Mouse (Mus musculus) forebrain, embryonic 15.5 days (tissue): ENCODE data around the gene Pdyn. TPM values are rescaled to one million over a fixed set of nuclear protein-coding genes. Genes with fewer than 3 reads are reported as not detected.
A peak's percentile ranks its signal among the peaks of the same experiment; 100 is the strongest.

ENCODE experiments used
- ATAC-seq: fragments of 200-750 bp; cut with Nextera tagmentation; replicated peaks from 2 replicates; pipeline ENCODE4 v1.8.0; 2017; ENCODE audit warnings: mild to moderate bottlenecking, moderate TSS enrichment, moderate library complexity
- H3K27ac ChIP-seq: fragments of 300-500 bp; sonication (generic); replicated peaks from 2 replicates; pipeline ENCODE4 v1.5.1; 2015; ENCODE audit warnings: mild to moderate bottlenecking, inconsistent platforms
- H3K27me3 ChIP-seq: fragments of 300-500 bp; sonication (generic); 2 replicates; pipeline ENCODE4 v1.6.1; 2015; ENCODE audit warnings: inconsistent platforms
- H3K36me3 ChIP-seq: fragments of 300-500 bp; sonication (generic); 2 replicates; pipeline ENCODE4 v1.6.1; 2015; ENCODE audit warnings: mild to moderate bottlenecking, inconsistent platforms
- H3K4me1 ChIP-seq: fragments of 300-500 bp; sonication (generic); 2 replicates; pipeline ENCODE4 v1.6.1; 2015; ENCODE audit warnings: inconsistent platforms
- H3K4me2 ChIP-seq: fragments of 300-500 bp; sonication (generic); replicated peaks from 2 replicates; pipeline ENCODE4 v1.6.1; 2015; ENCODE audit warnings: mild to moderate bottlenecking, inconsistent platforms
- H3K4me3 ChIP-seq: fragments of 300-500 bp; sonication (generic); 2 replicates; pipeline ENCODE4 v1.5.1; 2015; ENCODE audit warnings: mild to moderate bottlenecking, inconsistent platforms
- H3K9ac ChIP-seq: fragments of 300-500 bp; sonication (generic); replicated peaks from 2 replicates; pipeline ENCODE4 v1.6.1; 2015; ENCODE audit warnings: mild to moderate bottlenecking, inconsistent platforms
- H3K9me3 ChIP-seq: fragments of 300-500 bp; sonication (generic); 2 replicates; pipeline ENCODE4 v1.6.1; 2016; ENCODE audit warnings: inconsistent platforms
- WGBS: fragments of 180-500 bp; shearing (Covaris S2); methylation state at CpG from one replicate; pipeline ENCODE4 v1.1.7; 2015; ENCODE audit warnings: mixed read lengths; 5-methylcytosine and 5-hydroxymethylcytosine counted together
- polyA plus RNA-seq: library from polyadenylated mRNA; unstranded; fragments of >200 nt; fragmentation: Nextera tagmentation; extraction: Ambion mirVana; gene quantifications from 2 replicates; pipeline ENCODE4 v1.2.1, GENCODE M21; 2015

Pdyn gene
- polyA plus RNA-seq, result 4.5 and 6.4 TPM in 2 replicates

DNA sequence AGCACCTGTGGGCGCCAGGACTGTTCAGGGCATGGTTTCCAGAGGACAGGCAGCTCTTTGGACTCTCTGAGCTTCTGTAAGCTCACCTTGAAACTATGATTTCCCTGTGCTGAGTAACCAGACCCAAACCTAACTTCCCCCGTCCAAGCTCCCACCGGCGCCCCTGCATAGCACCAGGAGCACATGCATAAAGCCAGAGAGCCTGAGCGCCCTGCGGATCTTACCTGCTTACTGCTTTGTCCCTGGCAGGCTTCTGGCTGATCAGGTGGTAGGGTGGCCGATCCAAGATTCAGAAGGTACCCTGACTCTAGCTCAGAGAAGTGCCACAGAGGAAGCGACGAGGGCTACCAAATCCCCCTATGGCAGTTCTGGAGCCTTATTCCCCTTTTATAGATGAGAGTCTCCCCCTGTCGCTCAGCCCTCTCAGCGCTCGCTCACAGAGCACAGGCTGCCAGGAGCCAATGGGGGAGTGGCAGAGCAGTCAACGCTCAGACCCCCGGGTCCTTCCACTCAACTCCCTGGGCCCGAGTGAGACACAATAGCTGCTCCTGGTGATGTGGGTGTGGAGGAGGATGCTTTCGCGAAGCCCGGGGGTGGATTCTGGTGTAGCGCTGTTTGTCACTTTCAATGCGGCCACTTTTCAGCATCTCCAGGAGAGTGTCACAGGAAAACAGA is at the start of gene Pdyn:
Pdyn (minus strand) TSS at position 361 of the 675 bp plus-strand sequence.
- peak within 1 kb of the TSS; percentile 41 for H3K9ac ChIP-seq
- 3% methylated on average over 20 of the region's 20 CpGs for WGBS
- H3K27ac ChIP-seq, result no peak within 1 kb of the TSS
- ATAC-seq, result peak; percentile 77
- 0 out of 2 replicates have a peak, but pooled peaks cover 5% of the 10 kb centered on the region for H3K27me3 ChIP-seq
- H3K4me1 ChIP-seq, result peaks cover 21% of the 10 kb centered on the region
- H3K36me3 ChIP-seq, result no peaks in the 10 kb centered on the region
- peak within 1 kb of the TSS; percentile 52 for H3K4me2 ChIP-seq
- no peaks in the 10 kb centered on the region for H3K9me3 ChIP-seq
- peak within 1 kb of the TSS; percentile 37 for H3K4me3 ChIP-seq

DNA sequence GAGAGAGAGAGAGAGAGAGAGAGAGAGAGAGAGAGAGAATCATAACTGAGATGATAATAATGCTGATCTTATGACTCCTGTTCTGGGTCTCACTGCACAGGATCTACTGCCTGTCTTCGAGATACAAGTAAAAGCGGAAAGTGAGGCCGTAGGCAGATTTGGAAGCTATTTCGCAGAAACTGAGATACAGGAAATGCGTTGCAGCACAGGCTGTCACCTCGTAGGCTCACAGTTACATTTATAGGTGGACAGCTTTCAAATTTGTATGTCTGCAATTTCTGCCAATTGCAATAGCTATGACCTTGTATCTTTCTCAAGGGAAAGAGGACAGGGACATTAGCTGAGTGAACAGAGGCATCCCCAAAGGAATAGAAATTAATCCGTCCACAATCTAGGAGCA is 42.4 kb upstream of the Pdyn start:
- no peaks in the 10 kb centered on the region for H3K4me1 ChIP-seq
- no peak overlapping the region for H3K4me3 ChIP-seq
- no peaks in the 10 kb centered on the region for H3K9me3 ChIP-seq
- no peak for ATAC-seq
- H3K9ac ChIP-seq, result no peak overlapping the region
- no peaks in the 10 kb centered on the region for H3K27me3 ChIP-seq
- H3K4me2 ChIP-seq, result no peak overlapping the region
- H3K27ac ChIP-seq, result no peak overlapping the region
- 91% methylated on average over 7 of the region's 7 CpGs for WGBS
- H3K36me3 ChIP-seq, result no peaks in the 10 kb centered on the region

GRCm38 (mm10) chr2:129740515-129740914 is 40.9 kb upstream of the Pdyn start:
- Histone ChIP-seq H3K36me3 (no peaks in the 10 kb centered on the region), H3K9me3 (no peaks in the 10 kb centered on the region), H3K27me3 (no peaks in the 10 kb centered on the region), H3K27ac (no peak overlapping the region), H3K4me1 (no peaks in the 10 kb centered on the region), H3K4me2 (no peak overlapping the region), H3K9ac (no peak overlapping the region), H3K4me3 (no peak overlapping the region)
- no peak for ATAC-seq
- 86% methylated on average over 3 of the region's 3 CpGs for WGBS

DNA sequence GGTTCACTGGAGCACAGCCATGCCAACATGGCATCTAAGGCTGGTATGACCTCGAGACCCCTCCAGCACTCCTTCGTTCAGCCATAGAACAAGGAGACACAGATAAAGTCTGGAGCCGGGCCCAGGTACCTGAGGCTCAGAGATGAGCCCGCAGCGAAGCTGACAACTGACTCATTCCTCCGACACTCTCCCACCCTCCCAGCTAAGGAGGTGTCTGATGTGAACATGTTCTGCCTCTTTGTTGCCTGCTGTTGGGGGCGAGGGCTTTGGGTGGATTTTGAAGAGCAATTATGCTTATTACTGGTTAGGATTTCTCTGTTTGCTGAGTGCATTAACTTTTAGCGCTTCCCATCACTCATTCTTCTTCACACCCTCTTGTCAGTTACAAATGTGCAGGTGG is 34.4 kb upstream of the Pdyn start:
- Histone ChIP-seq H3K4me2 (no peak overlapping the region), H3K36me3 (no peaks in the 10 kb centered on the region), H3K27ac (no peak overlapping the region), H3K9me3 (no peaks in the 10 kb centered on the region), H3K9ac (no peak overlapping the region), H3K27me3 (no peaks in the 10 kb centered on the region), H3K4me1 (no peaks in the 10 kb centered on the region), H3K4me3 (no peak overlapping the region)
- ATAC-seq, result no peak
- WGBS, result 82% methylated on average over 8 of the region's 8 CpGs

- Histone ChIP-seq H3K9ac (no peak overlapping the region), H3K9me3 (no peaks in the 10 kb centered on the region), H3K27me3 (no peaks in the 10 kb centered on the region), H3K4me2 (no peak overlapping the region), H3K27ac (no peak overlapping the region), H3K36me3 (no peaks in the 10 kb centered on the region), H3K4me1 (no peaks in the 10 kb centered on the region), H3K4me3 (no peak overlapping the region)
- ATAC-seq, result no peak
- 91% methylated on average over 1 of the region's 1 CpGs for WGBS
Observed at GRCm38 (mm10) chr2:129729681-129730080, 30.0 kb upstream of the Pdyn start.

GRCm38 (mm10) chr2:129715671-129716070 is 16.0 kb upstream of the Pdyn start:
- Histone ChIP-seq H3K4me1 (no peaks in the 10 kb centered on the region), H3K27ac (no peak overlapping the region), H3K27me3 (no peaks in the 10 kb centered on the region), H3K4me2 (no peak overlapping the region), H3K9ac (no peak overlapping the region), H3K36me3 (no peaks in the 10 kb centered on the region), H3K4me3 (no peak overlapping the region), H3K9me3 (0 out of 2 replicates have a peak, but pooled peaks cover 4% of the 10 kb centered on the region)
- WGBS, result 15% methylated on average over 10 of the region's 10 CpGs
- ATAC-seq, result no peak

DNA sequence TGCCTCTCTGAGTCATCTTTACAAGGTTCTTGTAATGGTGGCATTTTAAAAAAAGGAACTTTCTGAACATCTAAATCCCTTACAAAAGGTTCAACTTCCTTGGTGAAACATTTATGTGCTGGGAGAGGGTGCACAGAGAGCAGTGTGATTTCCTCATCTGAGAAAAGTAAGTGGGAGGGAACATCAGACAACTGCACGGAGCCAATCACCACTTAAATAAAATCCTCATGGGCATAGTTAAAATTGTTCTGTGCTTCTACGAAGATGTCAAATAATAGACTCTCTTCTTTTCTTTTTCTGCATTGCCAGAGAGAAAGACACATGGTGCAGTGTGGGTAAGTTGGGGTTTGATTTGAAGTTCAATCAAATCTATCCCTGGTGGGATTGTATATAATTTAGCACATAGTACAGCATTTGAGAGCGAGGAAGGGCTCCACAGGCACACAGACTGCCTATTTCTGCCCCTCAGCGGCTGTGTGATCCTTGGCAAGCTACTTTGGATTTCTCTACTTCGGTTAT is 13.4 kb upstream of the Pdyn start:
- Histone ChIP-seq H3K27ac (no peak overlapping the region; the same call in 1 of the 2 replicates), H3K9ac (no peak overlapping the region), H3K9me3 (no peaks in the 10 kb centered on the region), H3K4me2 (no peak overlapping the region), H3K4me1 (no peaks in the 10 kb centered on the region), H3K4me3 (no peak overlapping the region), H3K27me3 (no peaks in the 10 kb centered on the region), H3K36me3 (no peaks in the 10 kb centered on the region)
- no peak for ATAC-seq
- 75% methylated on average over 5 of the region's 5 CpGs for WGBS

GRCm38 (mm10) chr2:129696059-129696458 is 3.6 kb downstream of the Pdyn start:
- Histone ChIP-seq H3K9ac (no peak overlapping the region), H3K36me3 (no peaks in the 10 kb centered on the region), H3K27ac (no peak overlapping the region), H3K4me3 (no peak overlapping the region), H3K4me2 (no peak overlapping the region), H3K9me3 (no peaks in the 10 kb centered on the region), H3K4me1 (peaks cover 21% of the 10 kb centered on the region), H3K27me3 (0 out of 2 replicates have a peak, but pooled peaks cover 5% of the 10 kb centered on the region)
- peak; percentile 55; the same call in 1 of the 2 replicates for ATAC-seq
- WGBS, result 12% methylated on average over 4 of the region's 4 CpGs

- no peak overlapping the region for H3K9ac ChIP-seq
- 74% methylated on average over 6 of the region's 6 CpGs for WGBS
- no peak overlapping the region for H3K4me2 ChIP-seq
- H3K9me3 ChIP-seq, result no peaks in the 10 kb centered on the region
- 0 out of 2 replicates have a peak, but pooled peaks cover 2% of the 10 kb centered on the region for H3K27me3 ChIP-seq
- H3K36me3 ChIP-seq, result no peaks in the 10 kb centered on the region
- peaks cover 12% of the 10 kb centered on the region for H3K4me1 ChIP-seq
- no peak overlapping the region for H3K4me3 ChIP-seq
- no peak for ATAC-seq
- no peak overlapping the region for H3K27ac ChIP-seq
Observed at GRCm38 (mm10) chr2:129694303-129694702, 5.3 kb downstream of the Pdyn start.

GRCm38 (mm10) chr2:129692694-129693093 is 7.0 kb downstream of the Pdyn start:
- Histone ChIP-seq H3K9ac (no peak overlapping the region), H3K4me3 (no peak overlapping the region), H3K36me3 (no peaks in the 10 kb centered on the region), H3K27ac (no peak overlapping the region), H3K9me3 (no peaks in the 10 kb centered on the region), H3K4me2 (no peak overlapping the region), H3K4me1 (peaks cover 10% of the 10 kb centered on the region; the same call in 1 of the 2 replicates), H3K27me3 (no peaks in the 10 kb centered on the region)
- 82% methylated on average over 8 of the region's 8 CpGs for WGBS
- ATAC-seq, result no peak

DNA sequence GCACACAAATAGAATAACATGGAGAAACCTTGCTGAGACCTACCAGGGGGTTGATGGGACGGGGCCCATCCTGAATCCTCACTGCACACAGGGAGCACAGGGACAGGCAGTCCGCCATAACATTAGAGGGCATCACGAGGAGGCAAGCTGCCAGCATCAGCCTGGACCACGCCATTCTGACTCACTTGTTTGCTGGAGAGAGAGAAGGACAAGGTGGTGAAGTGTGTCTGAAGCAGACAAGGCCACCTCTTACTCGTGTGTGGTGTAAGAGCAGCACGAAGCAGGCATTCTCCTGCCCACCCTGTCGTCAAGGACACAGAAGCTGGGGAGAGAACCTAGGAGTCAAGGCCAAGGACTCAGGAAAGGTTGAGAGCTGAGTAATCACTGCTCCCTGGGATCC is 9.9 kb downstream of the Pdyn start:
- H3K9me3 ChIP-seq, result no peaks in the 10 kb centered on the region
- no peaks in the 10 kb centered on the region for H3K36me3 ChIP-seq
- WGBS, result 85% methylated on average over 7 of the region's 7 CpGs
- no peak overlapping the region for H3K9ac ChIP-seq
- H3K27ac ChIP-seq, result no peak overlapping the region
- H3K4me3 ChIP-seq, result no peak overlapping the region
- peaks cover 17% of the 10 kb centered on the region for H3K4me1 ChIP-seq
- H3K27me3 ChIP-seq, result no peaks in the 10 kb centered on the region
- no peak overlapping the region for H3K4me2 ChIP-seq
- no peak for ATAC-seq

- H3K27ac ChIP-seq, result no peak overlapping the region
- no peak overlapping the region for H3K9ac ChIP-seq
- H3K36me3 ChIP-seq, result no peaks in the 10 kb centered on the region
- H3K27me3 ChIP-seq, result no peaks in the 10 kb centered on the region
- H3K4me3 ChIP-seq, result no peak overlapping the region
- 90% methylated on average over 28 of the region's 28 CpGs for WGBS
- H3K4me1 ChIP-seq, result peaks cover 17% of the 10 kb centered on the region
- H3K9me3 ChIP-seq, result no peaks in the 10 kb centered on the region
- no peak overlapping the region for H3K4me2 ChIP-seq
- no peak for ATAC-seq
Observed at GRCm38 (mm10) chr2:129688036-129688625, 11.5 kb downstream of the Pdyn start.
